Mouse (Mus musculus) brain, adult 2 months (tissue): ENCODE results near the gene Dennd1b.

Source experiments
- DNase-seq: peaks from one replicate; pipeline ENCODE4 v3.0.0; 2011; ENCODE audit warnings: low read depth, low spot score

Dennd1b gene

DNA sequence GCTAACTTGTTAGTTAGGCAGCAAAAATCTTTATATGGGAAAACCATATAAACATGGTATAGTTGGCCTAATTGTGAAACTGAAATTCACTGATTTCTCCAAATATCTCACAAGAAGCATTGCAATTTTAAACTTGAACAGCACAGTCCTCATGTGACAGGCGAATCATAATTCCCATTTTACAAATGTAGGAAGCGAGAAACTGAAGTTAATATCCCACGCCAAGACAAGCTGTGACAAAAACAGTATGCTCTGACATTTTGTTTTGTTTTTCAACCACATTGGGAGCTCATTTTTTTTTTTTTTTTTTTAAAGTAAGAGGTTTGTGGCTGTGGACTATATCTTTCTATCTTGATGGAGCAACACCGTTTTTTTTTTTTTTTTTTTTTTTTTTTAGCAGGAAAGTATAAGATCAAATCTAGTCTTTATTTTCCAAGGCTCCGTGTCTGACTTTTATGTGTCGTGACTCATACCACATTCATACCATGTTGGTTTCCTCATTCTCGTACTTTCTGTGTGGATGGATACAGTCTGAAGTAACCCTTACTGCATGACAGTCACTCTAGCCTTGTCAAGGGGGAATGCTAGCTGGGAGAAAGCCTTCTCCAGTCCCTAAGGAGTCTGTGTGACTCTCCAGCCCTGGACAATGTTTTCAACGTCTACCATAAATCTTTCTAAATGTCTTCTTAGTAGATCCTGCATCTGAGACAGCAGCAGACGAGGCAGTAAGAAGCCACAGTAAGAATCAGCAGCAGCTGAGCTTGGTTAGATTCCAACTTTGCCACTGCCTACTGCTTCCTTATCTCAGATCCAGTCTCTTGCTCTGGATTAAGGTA lies 751 bp upstream of the Dennd1b start:
- DNase-seq, result peak; percentile 67

DNA sequence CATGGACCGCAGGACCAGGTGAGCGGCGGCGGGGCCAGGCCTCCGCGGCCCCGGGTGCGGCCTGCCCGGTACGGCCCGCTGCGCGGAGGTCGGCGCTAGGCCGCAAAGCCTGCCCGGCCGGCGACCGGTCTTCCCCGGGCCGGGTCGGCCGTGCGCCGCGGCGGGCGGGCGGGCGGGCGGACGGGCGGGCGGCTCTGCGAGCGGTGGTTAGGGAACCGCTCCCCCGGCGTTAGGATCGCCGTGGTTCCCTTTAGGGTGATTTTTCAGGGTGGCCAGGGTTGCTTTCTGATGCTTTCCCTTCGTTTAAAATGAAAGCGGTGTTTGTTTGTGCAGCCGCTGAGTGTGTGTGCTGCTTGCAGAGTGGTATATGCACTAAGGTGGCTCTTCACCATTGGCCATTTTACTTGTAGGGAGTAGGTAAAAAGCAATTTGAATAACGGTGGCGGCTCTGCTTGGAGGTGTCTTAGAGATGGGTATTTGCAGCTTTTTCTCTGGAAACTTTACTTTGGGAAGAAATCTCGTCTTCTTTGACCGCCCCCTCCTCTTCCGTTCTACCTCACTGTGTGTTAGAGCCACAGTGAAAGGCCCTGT lies 728 bp downstream of the Dennd1b start:
- DNase-seq, result peak; percentile 73

DNA sequence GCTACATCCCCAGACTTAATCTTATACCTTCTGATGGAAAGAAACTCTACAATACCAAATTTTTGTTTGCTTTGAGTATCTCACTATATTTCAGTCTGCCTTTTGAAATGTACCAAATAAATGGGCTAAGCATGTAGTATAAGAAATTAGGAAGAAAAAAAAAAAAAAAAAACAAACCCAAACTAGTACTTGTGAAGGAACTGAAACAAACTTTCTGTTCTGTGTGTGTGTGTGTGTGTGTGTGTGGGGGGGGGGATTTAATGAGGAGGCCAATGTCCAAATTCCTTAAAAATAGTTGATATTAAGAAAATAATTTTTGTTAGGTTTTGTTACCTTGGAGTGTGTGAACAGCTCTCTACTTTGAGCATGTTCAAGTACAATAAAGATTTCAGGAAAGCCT lies 1.8 kb downstream of the Dennd1b start:
- DNase-seq, result no peak

DNA sequence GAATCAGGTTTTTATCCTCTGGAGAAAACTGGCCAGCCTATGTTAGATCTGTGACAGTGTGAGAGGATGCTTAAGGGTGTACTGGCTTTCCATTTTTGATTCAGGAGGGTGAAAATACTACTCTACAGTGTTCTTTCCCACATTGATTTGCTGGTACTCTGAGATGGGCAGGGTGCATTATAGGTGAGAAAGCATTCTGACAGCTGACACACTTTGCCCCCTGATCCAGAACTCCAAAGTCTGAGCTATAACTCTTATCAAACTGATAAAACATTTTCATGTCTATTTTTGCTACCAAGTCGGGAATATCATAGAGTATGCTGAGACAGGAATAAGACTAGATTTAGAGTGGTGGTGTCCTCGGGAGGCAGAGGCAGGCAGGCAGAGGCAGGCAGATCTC lies 2.3 kb downstream of the Dennd1b start:
- DNase-seq, result no peak

DNA sequence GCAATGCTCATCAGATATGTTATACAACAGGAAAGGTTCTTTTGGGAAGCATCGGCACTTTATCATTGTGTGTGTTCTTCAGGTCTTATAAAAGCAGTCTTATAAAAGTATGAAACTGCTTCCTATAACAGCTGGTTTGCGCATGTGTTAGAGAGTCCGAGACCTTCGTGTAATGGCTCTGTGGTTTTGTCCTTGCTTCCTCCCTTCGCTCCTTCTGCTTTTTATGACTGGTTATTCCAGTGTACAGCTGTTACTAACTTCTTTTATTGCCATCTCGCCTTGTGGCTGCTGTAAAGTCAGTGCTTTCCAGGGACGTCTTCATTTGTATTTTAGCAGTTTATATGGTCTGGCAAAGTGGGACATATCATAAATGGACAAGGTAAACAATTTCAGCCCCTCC lies 4.2 kb downstream of the Dennd1b start:
- no peak for DNase-seq

DNA sequence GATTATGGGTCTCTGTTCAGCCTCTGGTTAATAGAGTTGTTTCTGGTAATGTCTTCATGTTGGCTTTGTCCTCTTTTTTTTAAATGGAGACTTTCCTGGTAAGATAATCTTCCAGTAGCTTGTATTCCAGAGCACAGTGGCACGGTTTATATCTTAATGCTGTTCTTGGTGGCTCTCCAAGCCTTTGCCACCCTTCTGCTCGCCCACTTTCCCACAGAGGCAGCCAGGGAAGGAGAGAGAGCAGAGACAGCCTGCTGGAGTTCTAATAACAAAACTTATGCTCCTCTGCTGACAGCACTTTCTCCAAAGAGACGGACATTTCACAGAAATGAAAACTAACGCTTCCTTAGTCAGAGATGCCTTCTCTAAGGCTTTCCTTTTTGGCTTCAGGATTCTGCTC lies 6.8 kb downstream of the Dennd1b start:
- peak; percentile 76 for DNase-seq

DNA sequence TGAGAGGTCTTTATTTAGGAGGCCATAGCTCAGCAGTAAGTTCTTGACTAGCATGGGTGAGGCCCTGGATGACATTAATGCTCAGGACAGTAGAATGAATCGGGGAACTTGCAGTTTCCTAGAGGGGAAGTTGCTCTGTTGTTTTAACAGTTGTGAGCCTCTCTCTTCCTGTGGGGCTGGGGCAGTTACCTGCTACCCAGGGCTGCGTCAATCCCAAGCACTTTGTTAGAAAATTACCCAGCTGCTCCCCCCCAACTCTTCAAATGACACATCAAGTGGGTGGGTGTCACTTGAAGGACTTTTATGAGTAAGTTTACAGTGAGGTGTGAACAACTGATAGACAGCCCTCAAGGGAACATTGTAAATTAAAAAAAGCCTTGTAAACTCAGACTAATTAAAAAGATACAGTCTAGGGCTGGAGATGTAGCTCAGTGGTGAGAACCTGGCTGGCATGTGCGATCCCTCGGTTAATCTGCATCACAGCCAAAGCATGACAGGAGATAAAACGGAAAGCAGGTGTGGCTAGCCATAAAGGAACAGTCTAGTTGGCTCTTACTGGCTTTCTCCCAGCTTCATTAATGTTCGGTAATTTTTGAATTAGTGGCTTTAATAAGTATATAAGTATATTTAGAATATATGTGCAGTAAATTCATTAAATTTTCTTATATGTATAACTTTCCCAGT lies 10.4 kb downstream of the Dennd1b start:
- DNase-seq, result no peak

DNA sequence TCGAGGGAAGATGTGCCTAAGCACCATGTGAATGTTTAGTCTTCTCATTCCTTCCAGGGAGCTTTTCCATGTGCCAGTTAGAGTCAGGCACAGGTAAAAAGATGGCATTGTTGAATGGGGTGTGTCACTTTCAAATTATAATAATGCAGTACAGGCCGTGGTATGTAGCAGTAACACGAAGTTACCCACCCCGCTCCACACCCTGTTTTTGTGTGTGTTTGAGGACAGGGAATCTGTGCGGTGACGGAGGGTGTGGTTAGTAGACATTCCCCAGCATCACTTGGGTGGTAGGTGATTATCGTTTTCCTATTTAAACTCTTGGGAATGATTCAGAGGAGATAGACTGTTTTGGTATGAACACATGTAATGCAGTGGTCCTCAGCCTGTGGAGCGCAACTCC lies 11.6 kb downstream of the Dennd1b start:
- no peak for DNase-seq

DNA sequence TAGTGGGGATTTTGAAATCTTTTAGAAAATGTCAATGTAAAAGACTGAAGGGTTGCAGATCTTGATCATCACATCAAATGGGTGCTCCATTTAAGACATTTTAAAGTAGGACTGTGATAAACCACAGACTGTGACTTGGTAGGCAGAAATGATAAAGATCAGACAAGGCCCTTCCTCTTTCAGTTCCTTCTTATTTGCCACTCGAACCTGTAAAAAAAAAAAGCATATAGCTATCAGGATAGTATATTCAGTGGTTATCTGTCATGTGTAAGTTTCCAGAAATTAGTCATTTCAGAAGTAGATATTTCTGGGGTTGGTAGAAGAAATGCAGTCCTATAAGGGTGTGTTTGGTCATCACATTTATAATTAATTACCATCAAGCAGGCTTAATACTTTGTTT lies 12.7 kb downstream of the Dennd1b start:
- no peak for DNase-seq

DNA sequence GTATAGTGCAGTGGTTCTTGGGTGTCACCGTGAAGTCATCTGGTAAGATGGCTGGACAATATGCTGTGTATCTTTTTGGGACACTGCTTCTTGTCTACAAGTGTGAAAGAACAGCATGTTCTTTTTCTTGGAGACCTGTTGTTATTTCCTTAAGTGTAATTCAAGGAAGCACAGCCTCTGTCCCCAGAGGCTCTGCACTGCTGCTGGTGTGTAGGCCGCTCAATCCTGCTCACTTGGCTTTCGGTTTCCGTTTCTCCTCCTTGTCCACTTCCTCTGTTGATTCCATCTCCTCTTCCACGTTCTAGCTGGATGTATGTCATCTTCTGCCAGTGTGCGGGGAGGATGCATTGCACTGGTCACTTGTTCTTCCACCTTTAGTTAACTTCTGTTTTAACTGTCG lies 19.0 kb downstream of the Dennd1b start:
- no peak for DNase-seq

DNA sequence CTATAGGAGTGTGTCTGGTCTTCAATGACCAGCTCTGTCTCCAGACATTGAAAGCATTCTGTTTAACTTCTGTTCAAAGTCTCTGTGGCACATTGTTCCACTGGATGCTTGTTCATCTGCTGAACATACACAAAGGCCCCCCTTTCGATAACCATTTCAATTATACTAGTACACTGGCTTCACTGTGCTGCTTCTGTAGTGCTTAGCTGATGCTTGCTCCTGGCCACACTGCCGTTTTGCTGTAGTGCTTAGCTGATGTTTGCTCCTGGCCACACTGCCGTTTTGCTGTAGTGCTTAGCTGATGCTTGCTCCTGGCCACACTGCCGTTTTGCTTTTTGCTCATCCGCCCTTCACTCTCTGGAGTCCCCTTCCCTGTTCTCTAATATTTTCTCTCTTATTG lies 19.4 kb downstream of the Dennd1b start:
- no peak for DNase-seq

DNA sequence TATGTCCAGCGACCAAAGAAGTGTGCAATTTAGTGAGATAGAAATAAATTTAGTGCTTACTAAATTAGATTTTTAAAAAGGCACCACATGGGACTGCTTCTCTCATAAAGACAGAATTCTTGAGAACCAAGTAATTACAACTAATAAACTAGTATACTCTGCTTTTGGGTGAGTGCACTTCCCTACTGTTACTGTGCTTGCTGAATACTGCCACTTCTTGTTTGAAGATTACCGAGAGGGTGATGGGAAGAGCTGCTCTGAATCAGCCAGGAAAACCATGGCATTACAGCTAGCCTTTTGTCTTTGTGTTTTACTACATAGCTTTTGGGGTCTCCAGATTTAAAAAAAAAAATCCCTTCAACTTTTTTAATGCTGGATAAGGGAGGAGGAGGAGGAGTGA lies 19.8 kb downstream of the Dennd1b start:
- no peak for DNase-seq

DNA sequence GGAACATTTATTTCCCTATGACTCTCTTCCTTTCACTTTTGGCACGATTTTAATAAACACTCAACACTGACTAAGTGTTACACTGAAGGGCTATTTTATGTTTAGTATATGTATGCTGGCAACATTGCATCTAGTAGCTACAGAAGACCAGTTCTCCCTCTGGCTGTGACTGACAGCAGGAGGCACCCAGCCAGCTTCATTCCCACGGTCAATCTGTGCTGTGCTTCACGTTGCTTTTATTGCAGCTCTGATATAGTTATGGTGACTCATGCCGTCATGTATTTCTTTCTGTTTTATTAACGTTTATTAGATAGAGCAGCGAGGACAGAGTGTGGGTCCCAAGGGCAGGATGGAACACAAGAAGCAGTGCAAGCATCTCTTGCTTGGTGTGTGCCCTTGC lies 20.2 kb downstream of the Dennd1b start:
- peak; percentile 86 for DNase-seq

DNA sequence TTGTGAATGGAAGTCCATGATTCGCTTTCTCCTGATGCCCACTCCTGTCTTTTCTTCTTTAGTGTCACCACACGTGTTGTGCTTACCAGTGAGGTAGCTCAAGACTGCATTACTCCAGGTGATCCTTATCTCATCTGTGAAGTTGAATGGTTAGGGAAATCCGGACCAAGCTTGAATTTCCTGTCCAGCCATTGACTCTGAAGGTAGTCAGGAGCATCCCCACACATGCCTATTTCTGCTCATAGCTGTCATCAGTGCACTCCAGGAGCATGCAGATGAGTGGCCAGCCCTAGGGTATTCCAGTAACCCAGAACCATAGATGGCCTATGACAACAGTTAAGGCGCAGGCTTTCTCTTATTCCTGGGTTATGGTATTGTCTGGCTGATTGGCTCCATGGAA lies 20.9 kb downstream of the Dennd1b start:
- DNase-seq, result no peak

DNA sequence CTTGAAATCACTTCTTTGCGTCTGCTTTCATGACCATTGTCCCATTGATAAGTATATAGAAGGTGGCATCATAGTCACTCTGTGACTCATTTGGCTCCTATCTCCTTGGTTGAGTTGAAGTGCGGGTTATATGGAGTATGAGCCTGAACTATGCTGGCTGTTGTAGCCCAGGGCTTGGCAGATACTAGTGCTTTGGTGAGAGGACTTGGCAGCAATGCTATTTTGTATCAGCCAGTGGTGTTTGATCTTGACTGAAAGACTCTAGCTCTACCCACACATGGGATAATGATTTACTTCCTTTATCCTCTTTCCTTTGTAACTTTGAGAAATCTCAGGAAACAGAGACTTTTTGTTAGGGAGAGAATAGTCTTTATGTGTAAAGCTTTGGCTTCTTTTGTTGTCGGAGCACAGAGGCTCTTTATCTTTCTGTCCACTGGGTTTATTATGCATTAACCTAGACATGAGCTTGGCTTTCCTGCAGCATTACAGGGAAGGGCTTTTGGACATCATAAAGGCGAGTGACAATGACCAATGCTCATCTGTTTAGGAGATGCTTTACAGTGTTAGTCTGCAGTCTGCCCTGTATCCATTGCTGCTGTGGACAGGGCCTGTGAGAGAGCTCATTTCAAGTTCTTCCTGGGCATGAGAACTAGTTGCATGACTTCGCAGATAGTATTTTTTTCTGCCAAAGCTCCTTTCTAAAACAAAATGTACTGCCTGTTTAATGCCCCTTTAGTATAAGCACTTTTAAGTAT lies 29.3 kb downstream of the Dennd1b start:
- DNase-seq, result peak; percentile 36

DNA sequence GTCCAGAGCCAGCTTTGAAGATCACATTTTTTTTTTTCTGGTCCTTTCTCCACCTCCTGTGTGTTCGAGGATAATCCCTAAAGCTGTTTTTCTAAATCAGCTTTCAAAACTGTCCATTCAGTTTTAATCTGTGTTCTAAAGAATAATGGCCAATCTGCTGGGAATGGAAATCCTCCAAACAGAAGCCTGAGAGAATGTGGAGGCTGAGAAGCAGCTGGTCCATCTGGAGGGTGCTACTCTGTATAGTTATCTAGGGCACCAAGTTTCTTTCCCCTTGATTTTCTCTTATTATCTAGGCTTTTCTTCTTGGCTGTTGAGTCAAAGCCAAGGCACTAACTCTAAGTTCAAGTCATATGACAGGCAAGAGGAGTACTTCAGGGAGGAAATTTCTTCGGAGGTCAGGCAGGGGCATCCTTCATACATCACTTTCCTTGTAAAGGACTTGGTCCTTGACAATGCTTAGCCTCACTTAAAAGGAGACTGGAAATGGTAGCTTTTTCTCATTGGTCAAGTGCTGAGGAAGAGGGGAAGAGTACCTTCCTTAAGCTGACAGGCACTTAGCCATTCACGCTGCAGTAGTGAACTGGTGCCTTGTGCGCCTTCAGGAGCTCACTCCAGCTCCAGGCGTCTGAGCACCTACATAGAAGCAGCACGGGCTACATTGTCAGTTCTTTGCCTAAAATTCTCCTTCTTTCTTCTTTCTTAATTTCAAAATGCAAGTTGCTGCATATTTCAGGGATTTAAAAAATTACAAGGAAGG lies 32.6 kb downstream of the Dennd1b start:
- DNase-seq, result peak; percentile 86

DNA sequence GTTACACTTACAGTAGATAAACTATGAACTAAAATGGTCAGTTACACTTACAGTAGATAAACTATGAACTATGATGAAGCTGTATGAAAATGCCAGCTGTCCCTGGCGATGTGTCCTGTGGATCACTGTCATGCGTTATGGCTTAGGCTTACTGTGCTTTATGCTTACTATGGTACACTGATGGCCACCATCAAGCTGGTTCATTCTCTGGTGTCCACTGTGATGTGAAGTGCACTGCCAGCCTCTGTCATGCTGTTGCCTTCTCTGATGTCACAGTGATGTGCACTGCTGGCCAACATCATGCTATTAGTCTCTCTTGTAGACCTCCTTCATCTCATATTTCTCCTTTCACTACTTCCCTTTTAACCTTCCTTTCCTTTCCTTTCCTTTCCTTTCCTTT lies 33.4 kb downstream of the Dennd1b start:
- no peak for DNase-seq

DNA sequence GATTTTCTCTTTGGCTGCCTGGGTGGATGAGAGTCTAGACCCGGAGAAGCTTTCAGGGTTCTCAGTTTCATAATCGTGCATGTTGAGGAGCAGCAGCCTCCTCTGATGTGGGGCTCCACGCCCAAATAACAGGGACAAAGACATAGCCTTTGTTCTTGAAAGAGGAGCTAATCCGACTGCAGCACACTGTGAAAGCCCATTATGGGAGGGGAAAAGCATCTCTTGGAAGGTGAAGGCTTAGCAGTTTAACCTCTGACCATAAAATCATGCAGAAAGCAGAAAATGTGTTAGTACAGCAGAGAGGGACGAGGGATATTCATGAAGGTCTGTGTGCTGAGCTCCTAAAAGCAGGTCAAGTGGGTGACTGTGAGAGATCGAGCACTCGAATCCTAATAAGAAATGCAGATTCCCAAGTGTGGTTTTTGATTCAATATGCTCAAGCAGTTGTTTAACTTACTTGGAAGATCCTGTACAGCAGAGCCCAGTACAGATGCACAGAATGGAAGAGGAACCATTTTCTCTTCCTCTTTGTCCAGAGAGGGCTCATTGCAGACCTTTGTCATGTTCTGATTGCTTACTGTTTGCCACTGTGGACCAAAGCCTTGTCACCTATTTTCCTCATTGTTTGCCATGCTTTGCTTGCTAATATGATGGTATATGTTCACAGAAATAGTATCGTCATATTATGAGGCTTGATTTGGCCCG lies 37.6 kb downstream of the Dennd1b start:
- peak; percentile 29 for DNase-seq

DNA sequence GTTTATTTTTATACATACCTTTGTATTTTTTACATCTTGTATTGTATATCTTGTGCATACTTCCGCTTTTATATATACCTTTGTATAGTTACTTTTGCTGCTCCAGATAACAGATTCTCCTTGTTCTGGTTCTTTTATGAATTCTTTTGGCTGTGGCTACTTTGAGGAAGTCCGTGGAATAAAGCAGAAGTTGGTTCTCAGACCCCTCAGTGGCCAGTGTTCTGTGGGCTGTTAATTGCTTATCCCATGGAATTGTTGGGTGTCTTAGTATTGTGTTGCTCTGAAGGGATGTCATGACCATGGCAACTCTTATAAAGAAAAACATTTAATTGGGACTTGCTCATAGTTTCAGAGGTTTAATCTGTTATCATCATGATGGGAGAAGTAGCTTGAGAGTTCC lies 40.3 kb downstream of the Dennd1b start:
- no peak for DNase-seq

DNA sequence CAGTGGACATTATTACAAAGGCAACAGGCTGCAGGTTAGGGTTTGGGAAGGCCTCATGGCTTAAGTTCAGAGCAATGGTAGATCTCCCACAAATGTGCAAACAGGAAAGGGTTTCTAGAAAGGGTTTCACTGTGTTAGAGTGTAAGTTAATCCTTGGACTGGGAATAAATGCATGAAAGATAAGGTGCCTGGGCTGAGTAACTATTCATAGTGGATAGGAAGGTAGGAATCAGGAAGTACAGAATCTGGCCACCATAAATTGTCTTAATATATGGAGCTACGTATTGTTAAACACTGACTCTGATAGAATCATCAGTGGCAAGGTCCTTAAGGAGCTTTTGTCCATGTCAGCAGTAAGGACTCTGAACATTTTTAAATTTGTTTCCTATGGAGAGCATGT lies 42.8 kb downstream of the Dennd1b start:
- DNase-seq, result no peak

DNA sequence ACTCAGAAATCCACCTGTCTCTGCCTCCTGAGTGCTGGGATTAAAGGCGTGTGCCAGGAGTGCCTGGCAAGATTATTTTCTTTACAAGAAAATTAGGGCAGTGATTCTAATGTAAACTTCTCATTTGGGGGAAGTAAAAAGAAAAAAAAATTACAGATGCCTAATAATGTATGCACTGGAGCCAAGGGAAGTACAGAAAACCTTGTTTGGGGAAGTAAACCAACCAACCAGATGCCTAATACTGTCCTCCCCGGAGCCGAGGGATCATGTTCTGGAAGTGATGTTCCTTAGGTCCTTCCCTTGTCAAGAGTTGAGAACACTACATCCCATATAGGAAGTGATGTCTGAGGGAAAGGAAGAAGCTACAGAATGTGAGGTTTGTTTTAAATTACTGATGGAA lies 44.2 kb downstream of the Dennd1b start:
- no peak for DNase-seq
